Mouse (Mus musculus) cerebellum, adult 9-11 months (tissue): ENCODE measurements at regions not wholly inside any gene's neighbourhood (a gene's known extent, or its start where the extent isn't known, plus 50 kb on each side); places are given as distances from the start of the nearest gene placed in this dataset.
A peak's percentile ranks its signal among the peaks of the same experiment; 100 is the strongest.

ENCODE experiments used
- DNase-seq: peaks from one replicate; pipeline ENCODE4 v3.0.0; 2022

DNA sequence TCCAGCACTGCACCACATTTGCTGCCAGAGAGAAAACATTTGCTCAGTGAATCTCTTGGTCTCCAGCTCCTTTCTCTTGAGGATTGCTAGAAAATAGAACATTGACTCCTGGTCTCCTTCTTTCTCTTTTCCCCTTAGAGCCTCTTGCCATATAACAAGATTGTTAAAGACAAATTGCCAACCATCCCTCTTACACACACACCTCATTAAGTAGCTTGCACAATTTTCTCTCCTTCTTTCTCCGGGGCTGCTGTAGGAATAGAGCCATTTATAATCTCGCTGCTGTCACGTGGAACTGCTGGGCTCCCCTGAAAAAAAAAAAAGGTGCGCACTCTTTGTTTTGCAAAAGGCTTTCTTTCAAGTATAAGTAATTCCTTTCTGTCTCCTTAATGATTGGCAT is 318.6 kb upstream of the Spred2 start:
- no peak for DNase-seq

- no peak for DNase-seq
Observed at GRCm38 (mm10) chr11:19606943-19607342, 317.2 kb upstream of the Spred2 start.

DNA sequence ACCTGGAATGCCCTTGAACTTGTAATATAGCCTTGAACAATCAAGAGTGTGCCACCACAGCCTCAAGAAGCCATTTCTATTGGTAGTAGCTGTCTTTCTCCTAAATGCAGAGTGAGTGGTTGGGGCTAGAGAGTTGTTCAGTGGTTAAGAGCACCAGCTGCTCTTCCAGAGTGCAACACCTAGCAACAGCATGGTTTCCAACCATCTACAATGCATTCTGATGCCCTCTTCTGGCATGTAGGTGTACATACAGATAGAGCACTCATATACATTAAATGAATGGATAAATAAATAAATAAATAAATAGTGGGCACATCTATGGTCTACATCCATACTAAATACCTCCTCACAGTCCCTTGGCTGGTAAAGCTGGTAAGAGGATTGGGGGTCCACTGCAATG is 316.2 kb upstream of the Spred2 start:
- DNase-seq = no peak

DNA sequence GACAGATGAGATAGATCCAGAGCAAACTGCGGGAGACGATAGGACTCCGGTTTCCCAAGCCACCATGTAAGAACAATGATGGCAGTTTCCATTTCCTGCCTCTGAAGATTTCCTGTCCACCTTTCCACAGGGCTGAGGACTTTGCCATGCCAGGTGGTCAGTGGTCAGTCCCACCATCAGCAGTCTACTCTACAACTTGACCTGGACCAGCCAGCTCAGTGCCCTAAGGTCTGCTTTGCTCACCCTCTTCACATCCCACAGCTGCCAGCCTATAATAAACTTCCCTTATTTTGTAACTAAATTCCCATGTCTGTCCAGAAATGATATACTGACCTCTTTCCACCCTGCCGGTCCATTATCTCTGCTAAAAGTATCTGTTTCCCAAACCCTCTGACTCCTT is 315.7 kb upstream of the Spred2 start:
- no peak for DNase-seq

DNA sequence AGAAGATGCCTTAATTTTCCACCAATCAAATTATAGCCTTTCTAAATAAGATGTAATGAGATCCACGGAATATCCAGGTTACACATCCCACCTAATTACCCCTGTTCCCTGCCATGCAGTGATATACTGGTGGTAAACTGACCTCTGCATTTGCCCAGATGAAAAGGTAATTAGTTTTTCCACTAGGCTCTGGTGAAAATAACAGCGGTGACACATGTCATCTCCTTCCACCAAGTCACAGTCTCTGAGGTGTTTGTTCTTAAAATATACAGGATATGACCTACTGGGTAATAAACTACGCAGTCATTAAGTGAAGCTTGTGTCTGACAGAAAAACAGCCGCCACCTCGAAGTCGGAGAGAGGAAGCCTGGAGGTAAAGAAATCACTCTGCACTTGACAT is 313.6 kb upstream of the Spred2 start:
- no peak for DNase-seq

DNA sequence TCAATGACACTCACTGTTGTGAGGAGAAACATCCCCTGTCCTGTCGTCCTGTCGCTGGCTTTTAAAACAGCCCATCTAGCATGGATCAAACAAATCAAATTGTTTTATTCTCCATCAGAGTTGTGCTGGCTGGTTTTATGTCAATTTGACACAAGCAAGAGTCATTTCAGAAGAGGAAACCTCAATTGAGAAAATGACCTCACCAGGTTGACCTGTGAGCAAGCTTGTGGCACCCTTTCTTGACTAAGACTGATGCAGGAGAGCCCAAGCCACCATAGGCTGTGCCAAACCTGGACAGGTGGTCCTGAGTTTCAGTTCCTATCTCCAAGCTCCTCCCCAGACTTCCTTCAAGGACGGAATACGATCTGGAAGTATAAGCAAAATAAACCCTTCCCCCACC is 313.0 kb upstream of the Spred2 start:
- no peak for DNase-seq

- no peak for DNase-seq
Observed at GRCm38 (mm10) chr11:19616520-19616919, 307.7 kb upstream of the Spred2 start.

DNA sequence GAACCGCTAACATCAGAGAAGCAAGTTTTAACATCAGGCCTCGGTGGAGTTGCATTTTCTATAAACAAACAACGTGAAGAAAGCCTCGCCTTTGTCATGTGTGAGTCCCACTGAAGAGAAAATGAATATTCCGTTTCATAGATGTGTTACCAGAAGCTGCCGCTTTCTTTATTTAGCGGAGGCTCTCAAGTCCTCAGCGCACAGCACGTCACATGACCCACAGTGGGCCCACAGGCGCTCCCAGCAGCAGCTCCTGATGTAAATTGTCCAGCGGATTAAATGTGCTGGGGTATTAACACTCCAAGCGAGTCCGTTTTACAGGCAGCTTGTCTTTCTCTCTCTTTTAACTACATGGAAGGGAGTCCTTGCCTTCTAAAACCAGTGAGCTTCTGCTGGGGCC is 304.7 kb upstream of the Spred2 start:
- DNase-seq = no peak

GRCm38 (mm10) chr11:19631055-19631695 is 293.0 kb upstream of the Spred2 start:
- no peak for DNase-seq

- no peak for DNase-seq
Observed at GRCm38 (mm10) chr11:19632477-19632876, 291.7 kb upstream of the Spred2 start.

DNA sequence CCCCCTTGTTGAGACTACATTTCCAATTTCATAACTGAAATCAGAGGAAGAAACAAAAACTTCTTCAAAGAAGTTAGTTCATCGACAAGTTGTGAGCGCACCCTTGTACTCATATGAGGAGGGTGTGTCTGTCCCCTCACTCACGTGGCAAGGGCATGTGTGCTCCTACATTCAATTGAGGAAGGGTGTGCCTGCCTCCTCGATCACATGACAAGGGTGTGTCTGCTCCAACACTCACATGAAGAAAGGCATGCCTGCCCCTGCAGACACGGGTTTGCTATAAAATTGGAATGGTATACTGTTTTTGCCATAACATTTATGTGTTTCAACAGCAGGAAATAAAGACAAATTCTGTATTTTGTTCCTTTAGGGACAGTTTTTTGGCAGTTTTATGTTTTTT is 290.6 kb upstream of the Spred2 start:
- no peak for DNase-seq

GRCm38 (mm10) chr11:19641153-19641552 is 283.0 kb upstream of the Spred2 start:
- DNase-seq = no peak

- no peak for DNase-seq
Observed at GRCm38 (mm10) chr11:19644116-19644795, 279.9 kb upstream of the Spred2 start.

- no peak for DNase-seq
Observed at GRCm38 (mm10) chr11:19645106-19645505, 279.1 kb upstream of the Spred2 start.

GRCm38 (mm10) chr11:19651522-19651921 is 272.7 kb upstream of the Spred2 start:
- DNase-seq = no peak

DNA sequence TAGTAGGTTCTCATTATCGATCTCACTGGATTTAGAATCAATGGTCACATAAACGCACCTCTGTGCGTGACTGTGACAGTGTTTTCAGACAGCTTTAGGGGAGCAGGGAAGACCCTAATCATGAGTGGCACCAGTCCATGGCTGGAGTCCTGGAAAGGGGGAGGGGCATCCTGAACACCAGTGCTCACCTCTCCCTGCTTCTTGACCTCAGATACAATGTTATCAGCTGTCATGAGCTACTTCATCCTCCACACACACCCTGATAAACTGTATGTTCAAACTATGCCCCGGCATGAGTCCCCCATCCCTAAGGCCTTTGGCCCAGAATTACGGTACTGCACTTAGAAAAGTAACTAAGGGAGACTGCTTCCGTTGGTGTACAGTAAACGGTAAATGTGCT is 272.2 kb upstream of the Spred2 start:
- no peak for DNase-seq

DNA sequence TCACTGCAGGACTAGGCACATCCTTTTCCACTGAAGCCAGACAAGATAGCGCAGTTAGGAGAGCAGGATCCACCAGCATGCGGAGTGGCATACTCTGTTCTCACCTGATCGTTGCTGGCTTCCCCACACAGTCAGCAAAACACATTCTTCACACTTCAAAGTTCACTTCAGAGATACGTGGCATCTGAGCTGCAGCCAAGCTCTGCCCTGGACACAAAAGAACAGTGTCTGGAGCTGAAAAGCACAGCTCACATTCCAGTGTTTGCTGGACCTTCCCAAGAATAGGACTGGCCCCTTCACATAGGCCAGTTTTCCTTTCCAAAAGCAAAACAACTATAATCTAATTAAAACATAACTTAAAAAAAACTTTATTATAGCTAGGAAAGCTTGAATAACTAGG is 264.7 kb upstream of the Spred2 start:
- no peak for DNase-seq

DNA sequence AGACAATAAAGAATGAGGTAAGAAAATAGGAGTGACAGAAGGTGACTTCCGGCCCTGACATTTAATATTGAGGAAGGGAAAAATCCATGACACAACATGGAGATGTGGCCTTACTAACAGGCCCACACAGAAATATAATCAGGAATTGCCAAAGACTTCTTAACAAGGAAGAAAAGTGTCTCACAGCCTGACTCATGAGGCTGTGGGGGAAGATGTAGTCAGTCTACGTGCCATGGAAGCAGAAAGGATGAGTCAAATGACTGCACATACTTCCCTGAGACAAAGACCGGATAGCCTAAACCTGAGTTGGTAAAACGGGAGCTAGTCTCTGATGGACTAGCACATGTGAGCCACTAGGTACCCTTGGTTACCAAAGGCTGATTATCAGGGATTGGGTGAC is 257.4 kb upstream of the Spred2 start:
- no peak for DNase-seq

- DNase-seq = peak; percentile 3
Observed at GRCm38 (mm10) chr11:19670853-19671530, 253.2 kb upstream of the Spred2 start.

DNA sequence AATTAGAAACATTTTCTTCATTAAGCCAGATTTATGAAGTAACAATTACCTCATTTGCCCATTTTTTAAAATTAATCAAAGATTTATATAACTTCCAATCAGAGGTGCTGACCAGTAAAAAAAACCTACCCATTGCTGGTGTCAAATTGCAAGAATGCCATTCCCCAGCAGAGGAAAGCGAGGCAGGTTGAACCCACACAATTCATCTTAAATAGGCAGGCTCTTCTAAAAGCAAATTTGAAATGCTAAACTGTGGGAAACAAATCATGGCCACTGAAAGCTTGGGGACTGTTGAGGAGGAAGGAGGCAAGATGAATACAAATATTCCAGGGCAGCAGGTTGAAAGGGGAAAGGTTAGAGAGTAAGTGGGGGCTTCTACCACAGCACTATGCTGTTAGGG is 251.2 kb upstream of the Spred2 start:
- DNase-seq = no peak

DNA sequence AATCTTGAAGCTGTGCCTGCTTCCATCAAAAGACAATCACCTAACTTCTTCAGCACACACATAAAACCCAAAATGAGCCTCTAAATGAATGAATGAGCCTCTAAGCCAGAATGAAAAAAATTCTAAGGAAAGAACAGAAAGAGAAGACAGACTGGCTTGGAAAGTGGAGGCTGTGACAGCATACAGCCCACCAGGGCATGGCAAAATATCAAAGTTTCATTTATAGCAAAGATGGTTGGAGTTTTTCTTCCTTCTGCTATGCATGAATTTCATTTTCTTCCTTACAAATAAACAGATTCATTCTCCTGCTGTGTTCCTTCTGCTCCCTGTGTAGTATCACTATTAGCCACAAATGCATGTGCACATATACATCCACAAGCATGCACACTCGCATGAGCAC is 247.7 kb upstream of the Spred2 start:
- no peak for DNase-seq

GRCm38 (mm10) chr11:19679041-19679440 is 245.1 kb upstream of the Spred2 start:
- no peak for DNase-seq

- no peak for DNase-seq
Observed at GRCm38 (mm10) chr11:19679669-19680068, 244.5 kb upstream of the Spred2 start.

DNA sequence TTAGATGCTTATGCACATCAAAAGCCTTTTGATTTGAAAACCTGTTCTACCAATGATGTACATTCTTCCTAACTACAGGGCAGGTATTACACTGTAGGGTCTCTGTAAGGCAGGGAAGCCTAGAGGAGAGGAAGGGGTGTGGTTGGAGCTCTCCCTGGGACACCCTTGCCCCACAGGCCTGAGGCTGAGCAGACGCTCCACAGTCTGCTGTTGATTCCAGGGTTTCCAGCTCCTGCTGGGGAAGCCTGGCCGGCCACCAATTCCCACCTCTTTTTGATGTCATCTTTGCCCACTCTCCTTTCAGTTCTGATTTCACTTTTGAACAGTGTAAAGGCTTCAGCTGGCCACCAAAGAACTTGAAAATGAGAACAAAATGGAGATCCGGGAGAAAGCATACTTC is 223.0 kb upstream of the Spred2 start:
- DNase-seq = no peak

DNA sequence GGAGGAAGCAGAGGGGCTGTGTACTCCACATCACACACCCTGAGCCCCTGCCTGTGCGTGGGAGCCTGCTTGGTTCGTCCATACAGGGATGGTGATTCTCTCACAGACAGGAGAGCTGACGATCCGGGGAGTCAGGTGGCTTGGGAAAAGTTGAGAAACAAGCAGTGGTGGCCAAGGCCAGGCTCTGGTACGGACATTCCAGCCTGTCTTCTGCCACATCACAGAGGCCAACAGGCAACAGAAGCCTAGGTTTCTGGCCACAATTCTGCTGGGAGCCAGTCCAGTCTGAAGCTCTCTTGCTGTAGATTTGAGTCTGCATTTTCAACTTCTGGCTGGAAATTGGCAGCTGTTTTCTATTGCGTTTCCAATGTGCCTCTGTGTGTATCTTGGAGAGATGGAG is 215.4 kb upstream of the Spred2 start:
- DNase-seq = no peak
